Mouse (Mus musculus): Measurements from ENCODE around the gene B3gnt5. TPM values are rescaled to one million over a fixed set of nuclear protein-coding genes. Genes with fewer than 3 reads are reported as not detected.
"Not testable (repeated sequence)": the region's sequence is repeated elsewhere in the genome, so short reads cannot be mapped to it uniquely, and the experiment has no call there.

B3gnt5 gene
- 1 to 10 TPM; 1.4 to 1.9 TPM for total RNA-seq (2021)
- long read RNA-seq, experiment 1 = 0 reads
- long read RNA-seq, experiment 2 = 0 reads

GRCm38 (mm10) chr16:19760074-19760473, at the start of gene B3gnt5:
TSS of gene B3gnt5 (plus strand) at chr16:19760208.
- peak; percentile 27 for DNase-seq

GRCm38 (mm10) chr16:19720959-19721358, 39.0 kb upstream of the B3gnt5 start:
- no peak for DNase-seq

DNA sequence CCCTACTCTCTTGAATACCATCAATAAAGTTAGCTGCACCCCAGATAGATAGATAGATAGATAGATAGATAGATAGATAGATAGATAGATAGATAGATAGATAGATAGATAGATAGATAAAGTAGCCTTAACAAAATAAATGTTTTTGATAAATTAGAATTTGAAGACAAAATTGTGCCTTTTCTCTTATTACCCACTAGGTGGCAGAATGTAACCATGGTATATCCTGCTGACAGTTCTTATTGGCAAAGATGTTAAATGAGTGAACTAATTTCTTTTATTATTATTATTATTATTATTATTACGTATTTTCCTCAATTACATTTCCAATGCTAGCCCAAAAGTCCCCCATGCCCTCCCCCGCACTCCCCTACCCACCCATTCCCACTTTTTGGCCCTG, 35.9 kb upstream of the B3gnt5 start:
- DNase-seq = not testable (repeated sequence)

GRCm38 (mm10) chr16:19732896-19733295, 27.1 kb upstream of the B3gnt5 start:
- no peak for DNase-seq

DNA sequence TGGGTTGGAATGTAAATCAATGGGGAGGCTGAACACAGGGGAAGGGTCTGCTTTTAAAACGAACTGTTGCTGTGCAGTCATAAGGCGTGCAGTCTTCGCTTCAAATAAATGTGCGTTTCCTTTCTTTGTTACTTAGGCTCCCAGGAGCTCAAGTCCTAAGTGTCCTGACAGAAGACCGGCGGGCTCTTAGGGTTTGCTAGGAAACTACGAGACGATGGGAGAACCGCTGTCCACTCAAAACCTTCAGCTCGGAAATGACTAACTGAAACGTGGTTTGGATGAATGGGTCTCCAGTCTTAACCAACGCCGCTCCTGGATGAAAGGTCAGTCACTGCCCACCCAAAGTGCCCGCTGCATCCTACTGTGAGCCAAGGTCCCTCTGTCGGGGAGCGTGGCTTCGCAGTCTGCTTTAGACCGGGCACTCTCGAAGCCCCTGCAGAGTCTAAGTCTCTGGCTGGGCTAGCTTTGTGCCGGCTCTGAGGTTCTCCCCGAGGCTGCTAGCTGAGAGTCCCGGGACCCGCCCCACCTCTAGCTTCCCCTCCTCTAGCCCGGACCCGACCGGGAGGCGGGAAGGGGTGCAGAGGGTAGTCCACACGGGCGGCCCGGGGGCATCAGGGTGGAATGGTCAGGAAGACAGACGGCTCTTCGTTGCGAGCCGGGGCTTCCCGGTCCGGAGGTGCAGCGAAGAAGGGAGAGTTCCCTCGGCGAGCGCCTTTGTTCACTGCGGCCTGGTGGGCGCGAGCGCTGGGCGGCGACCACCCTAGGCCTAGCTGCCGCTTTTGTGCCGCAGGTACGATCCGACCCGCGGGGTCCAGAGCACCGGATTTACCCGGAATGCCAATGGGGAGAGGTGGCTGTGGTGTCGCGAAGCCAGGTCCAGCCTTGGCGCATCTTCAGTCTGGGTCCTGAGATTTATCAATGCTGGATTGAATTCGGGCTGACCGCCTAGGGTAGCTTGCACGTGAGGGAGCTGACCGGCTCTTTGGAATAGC, 793 bp downstream of the B3gnt5 start:
- DNase-seq = peak; percentile 16

DNA sequence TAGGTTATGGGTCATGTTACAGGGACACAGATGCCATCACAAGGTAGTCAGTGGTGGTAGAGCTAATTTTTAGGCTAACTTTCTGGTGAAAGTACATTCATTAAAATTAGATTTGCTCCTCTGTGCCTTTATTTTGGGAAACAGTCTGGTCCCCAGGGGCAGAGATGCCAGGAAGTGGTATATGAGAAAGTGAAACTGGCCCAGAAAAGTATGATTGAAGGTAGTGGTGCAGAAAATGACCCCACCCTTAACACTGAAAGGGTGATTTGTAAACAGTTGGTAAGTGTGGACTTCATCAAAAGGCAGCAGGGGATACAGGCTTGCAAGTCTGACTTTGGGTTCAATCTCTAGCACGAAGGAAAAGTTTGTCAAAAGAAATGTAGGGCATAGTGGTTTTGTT, 1.7 kb downstream of the B3gnt5 start:
- no peak for DNase-seq

GRCm38 (mm10) chr16:19766107-19766506, 6.1 kb downstream of the B3gnt5 start:
- no peak for DNase-seq

DNA sequence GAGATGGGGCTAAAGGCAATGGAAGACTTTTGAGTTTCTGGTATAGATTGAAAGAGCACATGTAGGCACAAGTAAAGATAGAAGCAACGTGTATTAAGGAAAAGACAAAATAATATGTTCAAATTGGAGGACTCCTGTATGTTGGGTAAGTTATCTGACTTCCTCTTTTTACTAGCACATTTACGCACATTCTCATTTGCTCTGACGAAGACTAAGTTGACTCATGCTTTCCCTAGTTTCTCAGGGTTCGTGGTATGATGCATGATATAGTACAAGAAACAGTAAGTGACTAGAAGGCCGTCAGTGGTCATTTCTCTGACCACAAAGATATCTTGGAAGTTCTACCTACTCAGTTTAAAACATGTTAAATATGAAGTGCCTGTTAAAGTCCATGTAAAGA, 8.0 kb downstream of the B3gnt5 start:
- DNase-seq = no peak

GRCm38 (mm10) chr16:19772013-19772412, 12.0 kb downstream of the B3gnt5 start:
- no peak for DNase-seq

DNA sequence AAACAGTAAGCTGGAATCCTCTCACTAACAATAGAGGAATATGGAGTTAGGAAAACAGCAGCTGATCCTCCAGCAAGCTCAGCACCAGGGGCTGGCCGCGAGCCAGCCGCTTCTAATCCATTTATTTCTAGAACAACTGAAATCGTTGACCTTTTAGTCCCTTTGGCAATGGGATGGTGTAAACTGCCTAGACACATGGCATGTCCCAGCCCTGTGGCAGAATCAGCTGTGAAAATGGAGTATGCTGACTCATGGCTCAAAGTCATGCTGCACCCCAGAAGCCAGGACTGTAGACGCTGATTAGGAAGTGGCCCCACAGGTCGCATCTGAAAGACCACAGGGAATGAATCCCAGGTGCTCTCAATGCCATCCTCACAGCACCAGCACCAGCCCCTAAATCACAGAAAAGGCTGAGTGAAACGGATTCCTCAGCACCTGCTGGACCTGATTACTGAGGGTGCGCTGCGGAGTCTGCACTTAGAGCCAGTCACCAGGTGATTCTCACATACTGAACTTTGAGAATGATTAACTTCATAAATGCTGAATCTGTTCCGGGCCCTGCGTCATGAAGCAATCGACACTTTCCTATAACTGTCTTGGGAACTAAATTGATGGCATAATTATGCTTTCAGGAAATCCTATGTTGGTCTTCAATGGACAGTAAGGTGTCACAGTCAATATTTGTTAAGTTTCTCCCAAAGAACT, 26.5 kb downstream of the B3gnt5 start:
- DNase-seq = no peak

DNA sequence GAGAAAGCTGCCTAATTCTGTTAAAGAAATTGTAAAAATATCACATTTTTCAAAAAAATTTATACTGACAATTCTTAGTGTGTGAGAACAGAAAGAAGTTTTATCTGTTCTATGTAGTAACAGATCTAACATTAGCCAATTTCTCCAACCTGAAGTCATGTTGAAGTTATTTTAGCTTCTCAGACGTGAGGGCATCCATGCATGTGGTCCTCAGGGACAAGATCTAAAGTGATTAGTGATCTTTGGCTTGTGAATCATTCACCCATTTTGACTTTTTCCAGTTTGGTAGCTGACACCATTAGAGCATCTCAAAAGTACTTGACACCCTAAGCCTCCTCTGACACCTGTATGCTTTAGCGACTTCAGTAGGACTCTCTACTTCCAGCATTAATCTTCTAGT, 29.9 kb downstream of the B3gnt5 start:
- no peak for DNase-seq

DNA sequence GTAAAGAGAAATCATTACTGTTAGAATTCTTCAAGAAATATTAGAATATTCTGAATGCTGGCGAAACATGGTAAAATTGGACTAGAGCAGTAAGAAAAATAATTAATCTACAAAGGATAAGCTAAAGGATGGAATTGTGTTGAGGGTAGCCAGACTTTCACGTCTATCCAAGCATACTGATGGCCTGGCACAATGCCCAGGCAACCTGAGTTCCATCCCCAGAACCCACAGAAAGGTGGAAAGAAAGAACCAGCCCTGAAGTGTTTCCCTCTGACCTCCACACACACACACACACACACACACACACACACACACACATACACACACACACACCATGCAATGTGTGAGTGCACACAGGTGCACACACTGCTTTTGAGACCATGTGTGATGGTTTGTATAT, 58.8 kb downstream of the B3gnt5 start:
- DNase-seq = no peak

Other genes starting within 250 kb of the B3gnt5 start
- gene Olfr167, start 237.9 kb upstream of the B3gnt5 start, total RNA-seq (2021) = not detected
- gene Olfr168, start 224.7 kb upstream of the B3gnt5 start, total RNA-seq (2021) = not detected
- gene Olfr169, start 188.4 kb upstream of the B3gnt5 start, total RNA-seq (2021) = not detected
- gene Olfr170, start 148.3 kb upstream of the B3gnt5 start, total RNA-seq (2021) = not detected
- not detected for gene Olfr171, start 130.3 kb upstream of the B3gnt5 start, total RNA-seq (2021)
- gene Lamp3, start 53.8 kb upstream of the B3gnt5 start, total RNA-seq (2021) = not detected
- gene Klhl6, start 222.8 kb downstream of the B3gnt5 start, total RNA-seq (2021) = 1 to 10 TPM; 6.7 to 7.7 TPM

Data from adrenal gland, postnatal 10 days (tissue).